In the genomic region with DNA sequence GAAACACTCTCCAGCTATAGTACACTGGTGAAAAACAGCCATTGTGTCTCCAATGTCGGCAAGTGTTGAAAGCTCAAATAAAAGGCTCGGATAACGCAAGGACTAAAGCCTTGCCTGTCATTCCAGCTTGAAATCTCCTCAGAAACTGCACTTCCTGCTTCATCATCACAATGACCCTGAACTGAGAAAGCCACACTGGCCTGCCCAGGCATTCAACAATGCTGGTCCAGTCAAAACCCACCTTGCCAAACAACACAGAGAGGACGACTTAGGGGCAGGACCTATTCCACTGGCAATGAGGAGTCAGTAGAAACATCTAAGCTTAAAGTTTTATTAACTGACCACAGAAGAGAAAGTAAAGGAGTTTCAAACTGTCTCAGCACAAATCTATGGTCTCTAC, we compare ENCODE assay signal across 20 mouse cellular contexts. TPM values are rescaled to one million over a fixed set of nuclear protein-coding genes. Genes with fewer than 3 reads are reported as not detected.
DNase-seq lines count a peak whose midpoint lies in the region; ATAC-seq and TF ChIP-seq lines count a peak whose summit lies in the region.
"Had no signal": no experiment of that assay in that cellular context is flagged by ENCODE, and none has a peak within 500 bp of the region (broad histone marks: within the 10 kb centered on the region; RNA-seq: fewer than 3 reads in every experiment).

No protein-coding gene starts in this region.

- no peak for TF ChIP-seq EP300 in lung, postnatal 0 days (IDR thresholded peaks at IDR 0.05)
- TF ChIP-seq EP300 in stomach, postnatal 0 days (optimal IDR thresholded peaks at IDR 0.05) = no peak

- H3K36me3 ChIP-seq in heart, embryonic 10.5 days = peaks cover 7% of the 10 kb centered on the region
- H3K36me3 ChIP-seq in intestine, embryonic 16.5 days (ENCODE audit: control insufficient read depth, insufficient read depth, low read length) = no peaks in the 10 kb centered on the region
- no peaks in the 10 kb centered on the region for H3K36me3 ChIP-seq in intestine, embryonic 15.5 days
- H3K36me3 ChIP-seq in lung, postnatal 0 days (ENCODE audit: insufficient read depth, low read length) = no peaks in the 10 kb centered on the region
- no peaks in the 10 kb centered on the region; the same call in 1 of the 2 replicates for H3K36me3 ChIP-seq in stomach, postnatal 0 days (ENCODE audit: control insufficient read depth, insufficient read depth, low read length)
- H3K36me3 ChIP-seq in midbrain, embryonic 10.5 days = peaks cover 4% of the 10 kb centered on the region; the same call in 1 of the 2 replicates
- H3K36me3 ChIP-seq: forebrain, embryonic 15.5 days; limb, embryonic 10.5 days had no signal

- DNase-seq in heart, embryonic 10.5 days (ENCODE audit: low spot score) = no peak
- DNase-seq in heart, postnatal 14 days = no peak
- peak; percentile 36 for DNase-seq in lung, postnatal 0 days (ENCODE audit: low spot score)
- DNase-seq in lung, postnatal 14 days = no peak
- DNase-seq in stomach, postnatal 0 days (ENCODE audit: low spot score) = no peak
- no peak for DNase-seq in midbrain, embryonic 10.5 days (ENCODE audit: low spot score)
- DNase-seq: adrenal gland, postnatal 10 days; cerebellum, postnatal 10 days; gastrocnemius, postnatal 25 days; lung, postnatal 36 days; right cerebral cortex, postnatal 25 days; thymus, postnatal 4 days had no signal

- WGBS in heart, embryonic 10.5 days = 46% methylated on average over 4 of the region's 4 CpGs
- WGBS in intestine, embryonic 16.5 days = 39% methylated on average over 4 of the region's 4 CpGs
- 44% methylated on average over 4 of the region's 4 CpGs for WGBS in intestine, embryonic 15.5 days
- 35% methylated on average over 4 of the region's 4 CpGs for WGBS in lung, postnatal 0 days
- WGBS in stomach, postnatal 0 days = 36% methylated on average over 4 of the region's 4 CpGs
- 79% methylated on average over 4 of the region's 4 CpGs for WGBS in midbrain, embryonic 10.5 days

- no peaks in the 10 kb centered on the region for H3K9me3 ChIP-seq in heart, embryonic 10.5 days
- no peaks in the 10 kb centered on the region for H3K9me3 ChIP-seq in intestine, embryonic 16.5 days (ENCODE audit: control insufficient read depth, low read length)
- H3K9me3 ChIP-seq in intestine, embryonic 15.5 days = no peaks in the 10 kb centered on the region
- H3K9me3 ChIP-seq in lung, postnatal 0 days (ENCODE audit: low read length) = no peaks in the 10 kb centered on the region
- H3K9me3 ChIP-seq in stomach, postnatal 0 days (ENCODE audit: control insufficient read depth, low read length) = no peaks in the 10 kb centered on the region
- no peaks in the 10 kb centered on the region for H3K9me3 ChIP-seq in midbrain, embryonic 10.5 days (replicated peaks)
- H3K9me3 ChIP-seq: embryonic facial prominence, embryonic 13.5 days; forebrain, embryonic 15.5 days; hindbrain, embryonic 10.5 days; limb, embryonic 10.5 days had no signal

- H3K4me3 ChIP-seq in heart, embryonic 10.5 days = no peak overlapping the region
- H3K4me3 ChIP-seq in intestine, embryonic 16.5 days (ENCODE audit: low read length) = no peak overlapping the region
- H3K4me3 ChIP-seq in intestine, embryonic 15.5 days (replicated peaks) = no peak overlapping the region
- H3K4me3 ChIP-seq in lung, postnatal 0 days (ENCODE audit: low read depth, low read length) = no peak overlapping the region
- no peak overlapping the region for H3K4me3 ChIP-seq in stomach, postnatal 0 days (ENCODE audit: low read depth, low read length)
- H3K4me3 ChIP-seq in midbrain, embryonic 10.5 days = no peak overlapping the region
- H3K4me3 ChIP-seq: embryonic facial prominence, embryonic 13.5 days; forebrain, embryonic 15.5 days; hindbrain, embryonic 10.5 days; limb, embryonic 10.5 days had no signal

- no peak for ATAC-seq in intestine, embryonic 16.5 days
- no peak for ATAC-seq in intestine, embryonic 15.5 days
- no peak for ATAC-seq in lung, postnatal 0 days
- peak; percentile 22; the same call in 1 of the 2 replicates for ATAC-seq in stomach, postnatal 0 days (ENCODE audit: low FRiP score, low TSS enrichment)
- ATAC-seq: forebrain, embryonic 15.5 days; midbrain, embryonic 16.5 days had no signal

- H3K27ac ChIP-seq in heart, embryonic 10.5 days = 0 out of 2 replicates have a peak overlapping the region, but pooled peaks have one; percentile 36
- 0 out of 2 replicates have a peak overlapping the region, but pooled peaks have one; percentile 33 for H3K27ac ChIP-seq in intestine, embryonic 16.5 days (ENCODE audit: low read length)
- H3K27ac ChIP-seq in intestine, embryonic 15.5 days = no peak overlapping the region
- peak overlapping the region; percentile 48 for H3K27ac ChIP-seq in lung, postnatal 0 days (ENCODE audit: low read length)
- H3K27ac ChIP-seq in stomach, postnatal 0 days (replicated peaks) = peak overlapping the region; percentile 36
- H3K27ac ChIP-seq in midbrain, embryonic 10.5 days (replicated peaks) = no peak overlapping the region
- H3K27ac ChIP-seq: embryonic facial prominence, embryonic 13.5 days; forebrain, embryonic 15.5 days; hindbrain, embryonic 10.5 days; limb, embryonic 10.5 days had no signal

- peaks cover 59% of the 10 kb centered on the region for H3K4me1 ChIP-seq in heart, embryonic 10.5 days
- H3K4me1 ChIP-seq in intestine, embryonic 16.5 days (ENCODE audit: control insufficient read depth, insufficient read depth, low read length) = peaks cover 35% of the 10 kb centered on the region
- H3K4me1 ChIP-seq in intestine, embryonic 15.5 days (replicated peaks) = peaks cover 27% of the 10 kb centered on the region
- peaks cover 25% of the 10 kb centered on the region for H3K4me1 ChIP-seq in lung, postnatal 0 days (ENCODE audit: insufficient read depth, low read depth, low read length)
- H3K4me1 ChIP-seq in stomach, postnatal 0 days (replicated peaks; ENCODE audit: control insufficient read depth, insufficient read depth) = peaks cover 7% of the 10 kb centered on the region; the same call in 1 of the 2 replicates
- H3K4me1 ChIP-seq in midbrain, embryonic 10.5 days = peaks cover 24% of the 10 kb centered on the region

- H3K27me3 ChIP-seq in heart, embryonic 10.5 days (ENCODE audit: insufficient read depth, poor library complexity, severe bottlenecking) = no peaks in the 10 kb centered on the region
- no peaks in the 10 kb centered on the region for H3K27me3 ChIP-seq in intestine, embryonic 16.5 days (replicated peaks; ENCODE audit: control insufficient read depth, insufficient read depth, low read length)
- no peaks in the 10 kb centered on the region for H3K27me3 ChIP-seq in intestine, embryonic 15.5 days (replicated peaks)
- no peaks in the 10 kb centered on the region for H3K27me3 ChIP-seq in lung, postnatal 0 days (replicated peaks; ENCODE audit: insufficient read depth, low read length)
- no peaks in the 10 kb centered on the region for H3K27me3 ChIP-seq in stomach, postnatal 0 days (ENCODE audit: control insufficient read depth, insufficient read depth, low read length)
- no peaks in the 10 kb centered on the region for H3K27me3 ChIP-seq in midbrain, embryonic 10.5 days (ENCODE audit: low read depth, poor library complexity, severe bottlenecking)
- H3K27me3 ChIP-seq: embryonic facial prominence, embryonic 13.5 days; forebrain, embryonic 15.5 days had no signal

- no peak for TF ChIP-seq CTCF in lung, postnatal 0 days (IDR thresholded peaks at IDR 0.05)
- no peak for TF ChIP-seq CTCF in stomach, postnatal 0 days (IDR thresholded peaks at IDR 0.05; ENCODE audit: low read depth)

- intact Hi-C loops in heart, postnatal 14 days (cut with DNase I) = loop anchor here (5.0 to 10.0 kb wide), 6 partner anchors 33 to 233 kb away; no protein-coding TSS in a partner anchor

- peak overlapping the region; percentile 4; the same call in 1 of the 2 replicates for H3K4me2 ChIP-seq in intestine, embryonic 16.5 days (ENCODE audit: low read depth, low read length)
- no peak overlapping the region for H3K4me2 ChIP-seq in intestine, embryonic 15.5 days (replicated peaks)
- no peak overlapping the region for H3K4me2 ChIP-seq in lung, postnatal 0 days (replicated peaks; ENCODE audit: low read depth, low read length)
- H3K4me2 ChIP-seq in stomach, postnatal 0 days (replicated peaks; ENCODE audit: low read depth) = no peak overlapping the region
- H3K4me2 ChIP-seq: embryonic facial prominence, embryonic 13.5 days; forebrain, embryonic 15.5 days; liver, embryonic 11.5 days had no signal

- H3K9ac ChIP-seq in intestine, embryonic 16.5 days (ENCODE audit: low read depth, low read length) = no peak overlapping the region
- no peak overlapping the region for H3K9ac ChIP-seq in intestine, embryonic 15.5 days
- no peak overlapping the region for H3K9ac ChIP-seq in lung, postnatal 0 days (replicated peaks; ENCODE audit: low read depth)
- H3K9ac ChIP-seq in stomach, postnatal 0 days (ENCODE audit: low read length) = no peak overlapping the region
- H3K9ac ChIP-seq: embryonic facial prominence, embryonic 13.5 days; forebrain, embryonic 15.5 days had no signal

RNA-seq across cellular contexts. Expression of gene Fndc3b, which starts 6.1 kb away (rescaled TPM):
- polyA plus RNA-seq in heart, embryonic 10.5 days (2016; fragmentation: Nextera tagmentation; extraction: Ambion mirVana) = 21.9 and 26.0 TPM in 2 replicates
- total RNA-seq in heart, postnatal 14 days (2021) = 10 to 100 TPM; 73.2 to 79.0 TPM
- 14.0 and 15.4 TPM in 2 replicates for polyA plus RNA-seq in intestine, embryonic 16.5 days (2015; fragmentation: Nextera tagmentation; extraction: Ambion mirVana)
- polyA plus RNA-seq in intestine, embryonic 15.5 days (2015; fragmentation: Nextera tagmentation; extraction: Ambion mirVana) = 20.1 and 21.7 TPM in 2 replicates
- 28.5 and 30.6 TPM in 2 replicates for polyA plus RNA-seq in lung, postnatal 0 days (2015; fragmentation: Nextera tagmentation; extraction: Ambion mirVana)
- polyA plus RNA-seq in stomach, postnatal 0 days (2015; fragmentation: Nextera tagmentation; extraction: Ambion mirVana) = 11.8 TPM in 2 replicates
- 11.3 and 11.4 TPM in 2 replicates for polyA plus RNA-seq in midbrain, embryonic 10.5 days (2016; fragmentation: Nextera tagmentation; extraction: Ambion mirVana)

Comparison
In these comparisons a context has a peak if more than half of its experiments do, and no peak if none do; other contexts are left out.
1. H3K27ac ChIP-seq: peak in heart, embryonic 10.5 days (single experiment), intestine, embryonic 16.5 days (single experiment), lung, postnatal 0 days (single experiment) and stomach, postnatal 0 days (single experiment); none in intestine, embryonic 15.5 days (single experiment) and midbrain, embryonic 10.5 days (single experiment).